Mouse (Mus musculus) mature B cell (primary cell): ENCODE results near the gene Olfr1012.
"Not testable (repeated sequence)": the region's sequence is repeated elsewhere in the genome, so short reads cannot be mapped to it uniquely, and the experiment has no call there.

Experiments used
- in situ Hi-C: fragments of 300-500 bp; cut with MboI; formaldehyde crosslinking; loops from 2 replicates; pipeline ENCODE4 v1.14.3; 2019

The Olfr1012 gene

DNA sequence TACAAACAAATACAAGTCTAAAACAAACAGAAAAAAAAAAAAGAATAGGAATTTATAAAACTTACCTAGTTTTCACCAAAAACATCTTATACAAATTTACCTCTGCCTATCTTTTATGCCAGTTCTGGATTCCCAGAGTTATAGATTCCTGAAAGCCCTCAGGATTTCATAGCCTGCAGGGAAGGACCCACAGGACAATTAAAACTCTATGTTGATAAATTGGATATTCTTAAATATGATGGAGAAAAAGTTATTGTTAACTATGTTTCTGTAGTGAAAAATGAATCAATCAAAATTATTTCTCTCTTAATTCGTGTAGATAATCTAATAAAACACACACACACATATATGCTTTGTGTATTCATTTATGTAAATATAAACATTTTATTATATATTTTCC is at the start of gene Olfr1012:
Olfr1012 (minus strand) TSS at position 101 of the 400 bp plus-strand sequence.
- in situ Hi-C loops = no loop called here

DNA sequence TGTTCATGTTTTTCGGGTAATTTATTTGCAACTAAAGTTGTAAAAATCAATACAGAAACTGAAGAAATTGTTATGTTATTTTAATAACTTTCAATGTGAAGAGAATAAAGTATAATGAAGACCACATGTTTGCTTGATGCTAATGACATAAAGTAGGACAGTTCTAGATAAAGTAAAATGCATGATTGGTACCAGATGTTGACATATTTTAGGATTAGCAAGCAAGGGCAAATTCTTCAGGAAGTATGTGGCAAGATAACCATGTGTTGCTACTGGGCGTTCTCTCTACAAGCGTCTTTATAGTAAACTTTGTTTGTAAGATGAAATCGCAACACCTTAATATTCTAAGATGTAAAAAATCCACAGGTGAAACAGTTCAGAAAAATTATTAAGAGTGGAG is 41.9 kb upstream of the Olfr1012 start:
- in situ Hi-C loops = no loop called here

DNA sequence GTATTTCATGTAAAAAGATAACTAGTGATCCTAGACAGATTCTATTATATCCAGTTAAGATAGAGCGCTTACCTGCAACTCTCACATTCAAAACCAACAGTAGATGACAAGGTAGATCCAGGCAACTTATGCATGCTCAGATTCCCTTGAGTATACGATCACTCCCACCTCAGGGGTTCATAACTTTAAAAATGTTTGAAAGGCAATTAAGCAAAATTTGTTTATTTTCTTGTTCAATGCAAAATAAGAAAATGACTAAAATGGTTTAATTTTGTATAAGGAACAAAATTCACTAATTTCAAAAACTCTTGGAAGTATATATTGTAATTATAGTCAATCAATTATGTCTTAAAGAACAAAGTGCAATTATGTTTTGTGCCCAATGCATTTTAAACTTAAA is 39.9 kb upstream of the Olfr1012 start, which contains the start of gene Olfr1016:
Olfr1016 (minus strand) TSS at position 101 of the 400 bp plus-strand sequence.
- in situ Hi-C loops = no loop called here

DNA sequence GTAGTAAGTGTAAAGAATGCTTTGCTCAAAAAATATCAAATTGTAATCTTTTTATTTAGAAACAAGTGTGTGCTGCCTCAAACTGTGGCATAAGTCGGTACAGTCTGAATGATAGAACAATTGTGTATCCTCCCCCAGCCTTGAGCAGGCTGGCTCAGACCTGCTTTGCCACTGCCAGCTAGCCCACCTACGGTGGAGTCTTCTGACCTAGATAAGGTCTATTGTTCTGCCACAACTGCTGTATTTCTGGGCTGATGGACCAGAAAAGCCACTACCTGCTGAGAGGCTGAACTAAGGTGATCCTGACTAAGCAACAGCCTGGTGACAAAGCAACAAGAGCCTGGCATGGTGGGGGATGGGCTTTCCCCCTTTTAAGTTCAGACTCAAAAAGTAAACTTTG is 29.8 kb upstream of the Olfr1012 start:
- in situ Hi-C loops = no loop called here

DNA sequence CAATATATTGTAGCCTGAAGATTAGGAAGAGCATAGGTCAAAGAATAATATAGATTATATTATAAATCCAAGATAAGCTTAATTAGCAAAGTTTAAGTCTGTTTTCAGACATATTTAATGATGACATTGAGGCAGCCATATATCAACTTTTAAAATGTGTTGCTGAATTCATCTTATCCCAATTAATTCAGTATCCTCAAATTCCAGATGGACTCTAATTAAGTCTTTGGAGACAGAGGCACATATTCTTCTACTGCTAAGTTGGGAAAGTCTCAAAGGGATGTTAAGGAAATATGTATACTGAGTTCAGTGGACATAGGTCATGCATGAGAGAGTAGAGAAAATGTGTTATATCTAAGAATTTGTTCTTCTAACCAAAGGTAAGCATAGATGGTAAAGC is 19.2 kb upstream of the Olfr1012 start, which contains the start of gene Olfr1015:
Olfr1015 (plus strand) TSS at position 301 of the 400 bp plus-strand sequence.
- in situ Hi-C loops = no loop called here

DNA sequence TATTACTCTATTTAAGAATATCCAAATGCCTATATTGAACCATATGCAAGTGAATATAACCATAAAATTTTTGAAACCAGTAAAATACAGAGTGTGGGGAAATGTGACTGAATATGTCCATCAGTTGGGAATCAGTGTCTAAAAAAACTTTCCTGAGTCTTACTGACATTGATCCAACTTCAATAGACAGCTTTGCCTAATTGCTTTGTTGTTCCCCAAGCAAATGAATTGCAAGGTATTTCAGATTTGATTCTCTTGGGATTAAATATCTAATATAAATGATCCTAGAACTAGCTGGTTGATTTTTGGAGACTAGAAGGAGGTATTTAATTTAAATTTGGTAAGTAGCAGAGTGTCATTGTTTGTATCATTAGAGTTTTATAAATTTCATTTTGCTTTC is 9.8 kb upstream of the Olfr1012 start, which contains the start of gene Olfr1014:
Olfr1014 (plus strand) TSS at position 301 of the 400 bp plus-strand sequence.
- in situ Hi-C loops = no loop called here

DNA sequence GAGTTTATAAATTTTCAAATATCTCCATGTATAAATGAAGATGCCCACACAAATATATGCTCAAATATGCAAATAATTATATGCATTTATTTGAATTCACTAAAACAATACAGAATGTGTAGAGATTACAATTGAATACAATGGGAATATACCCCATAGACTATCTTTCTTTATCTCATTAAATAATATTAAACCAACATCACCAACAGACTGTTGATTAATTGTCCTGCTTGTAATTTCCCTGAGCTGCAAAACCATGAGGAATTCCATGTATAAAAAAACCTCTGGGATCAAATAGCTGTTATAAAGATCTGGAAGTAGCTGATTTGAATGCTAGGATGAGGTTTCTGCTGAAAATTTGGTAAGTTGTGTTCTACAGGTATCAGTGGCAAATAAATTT is 4.2 kb upstream of the Olfr1012 start, which contains the start of gene Olfr1013:
Olfr1013 (plus strand) TSS at position 301 of the 400 bp plus-strand sequence.
- in situ Hi-C loops = no loop called here

DNA sequence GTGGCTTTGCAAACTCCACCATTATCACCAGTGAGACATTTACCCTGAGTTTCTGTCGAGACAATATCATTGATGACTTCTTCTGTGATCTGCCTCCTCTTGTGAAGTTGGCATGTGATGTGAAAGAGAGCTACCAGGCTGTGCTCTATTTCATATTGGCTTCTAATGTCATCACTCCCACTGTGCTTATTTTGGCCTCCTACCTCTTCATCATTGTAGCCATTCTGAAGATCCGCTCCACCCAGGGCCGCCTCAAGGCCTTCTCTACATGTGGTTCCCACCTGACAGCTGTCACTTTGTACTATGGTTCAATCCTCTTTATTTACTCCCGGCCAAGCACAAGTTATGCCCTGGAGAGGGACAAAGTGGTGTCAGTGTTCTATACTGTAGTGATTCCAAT is 8.7 kb downstream of the Olfr1012 start:
- in situ Hi-C loops = no loop called here

DNA sequence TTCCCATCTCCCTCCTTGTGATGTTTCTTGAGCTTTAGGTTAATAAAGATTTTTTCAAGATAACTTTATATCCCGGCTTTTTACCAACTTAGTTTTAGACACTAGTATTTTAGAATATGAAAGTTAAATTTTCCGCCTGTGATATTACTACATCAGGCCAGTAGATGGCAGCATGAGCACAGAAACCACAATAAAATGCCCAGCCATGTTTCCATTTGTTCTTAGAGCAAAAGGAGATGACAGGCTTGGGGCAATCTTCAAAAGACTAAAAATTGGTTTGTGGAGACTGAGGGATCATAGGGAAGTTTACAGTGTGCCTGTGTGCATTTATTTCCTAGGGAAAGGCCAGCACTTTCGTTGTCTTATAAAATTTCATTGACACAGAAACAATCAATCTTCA is 36.8 kb downstream of the Olfr1012 start:
- in situ Hi-C loops = no loop called here

DNA sequence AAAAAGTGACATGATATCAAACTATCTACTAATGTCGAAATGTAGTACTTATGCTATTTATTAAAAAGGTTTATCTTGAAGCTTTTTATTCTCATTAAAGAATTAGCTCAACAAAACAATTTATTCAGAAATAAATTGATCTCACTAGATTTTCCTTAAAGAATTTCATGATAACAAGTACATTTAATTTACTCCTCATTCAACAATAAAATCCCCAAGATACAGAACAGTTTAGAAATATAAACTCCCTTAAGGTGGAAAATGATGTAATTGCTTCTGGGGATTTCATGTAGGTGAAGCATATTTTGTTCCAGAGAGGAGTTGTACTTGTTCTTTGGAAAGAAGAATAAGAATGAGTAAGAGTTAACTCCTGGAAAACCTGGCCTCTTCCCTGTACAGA is 47.4 kb downstream of the Olfr1012 start, which contains the start of gene Olfr1009:
Olfr1009 (plus strand) TSS at position 301 of the 400 bp plus-strand sequence.
- in situ Hi-C loops = no loop called here

DNA sequence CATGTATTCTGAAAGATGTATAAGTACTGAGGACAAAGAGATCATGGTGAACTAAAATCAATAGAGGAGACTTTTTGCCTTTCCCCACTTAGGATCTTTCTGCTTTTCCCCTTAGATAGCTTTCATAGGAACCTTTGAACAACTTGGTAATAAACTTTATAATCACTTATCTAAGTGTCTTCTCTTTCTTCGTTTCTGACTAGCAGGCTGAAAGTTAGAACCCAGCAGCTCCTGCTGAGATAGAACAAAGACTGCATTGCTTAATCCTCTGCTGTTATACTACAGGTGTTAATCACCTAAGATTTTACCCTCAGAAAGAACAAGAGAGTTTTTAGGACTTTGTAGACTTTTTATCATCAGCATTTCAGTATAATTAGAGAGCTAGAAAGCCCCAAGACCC is 51.4 kb downstream of the Olfr1012 start:
- in situ Hi-C loops = no loop called here

DNA sequence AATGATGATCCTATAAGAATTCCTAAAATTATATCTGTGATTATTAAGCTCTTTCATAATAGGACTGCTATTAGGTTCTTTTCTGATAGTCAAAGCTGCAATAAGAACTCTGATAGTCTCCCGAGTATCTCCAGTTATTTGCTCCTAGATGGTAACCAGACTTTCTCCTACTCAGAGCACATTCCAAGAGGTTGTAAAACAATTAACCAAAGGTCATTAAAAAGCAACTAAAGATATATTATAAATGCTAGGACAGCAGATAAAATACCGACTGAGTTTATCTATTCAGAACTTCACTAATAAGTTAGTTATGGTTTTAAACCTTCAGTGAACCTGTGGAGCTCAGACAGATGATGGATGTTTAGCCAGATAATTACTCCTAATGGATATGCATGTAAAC is 51.9 kb downstream of the Olfr1012 start:
- in situ Hi-C loops = not testable (repeated sequence)
